Mouse (Mus musculus) E14TG2a.4 (cell line): ENCODE results near the gene Atp2c2.

Source experiments
- CTCF ChIP-seq: conservative IDR thresholded peaks from 2 replicates; pipeline ENCODE4 v1.5.1; 2014; ENCODE audit warnings: low read length
- NANOG ChIP-seq: IDR thresholded peaks from 2 replicates; pipeline ENCODE4 v1.6.1; 2014; ENCODE audit warnings: borderline replicate concordance, low read length, mixed read lengths

DNA sequence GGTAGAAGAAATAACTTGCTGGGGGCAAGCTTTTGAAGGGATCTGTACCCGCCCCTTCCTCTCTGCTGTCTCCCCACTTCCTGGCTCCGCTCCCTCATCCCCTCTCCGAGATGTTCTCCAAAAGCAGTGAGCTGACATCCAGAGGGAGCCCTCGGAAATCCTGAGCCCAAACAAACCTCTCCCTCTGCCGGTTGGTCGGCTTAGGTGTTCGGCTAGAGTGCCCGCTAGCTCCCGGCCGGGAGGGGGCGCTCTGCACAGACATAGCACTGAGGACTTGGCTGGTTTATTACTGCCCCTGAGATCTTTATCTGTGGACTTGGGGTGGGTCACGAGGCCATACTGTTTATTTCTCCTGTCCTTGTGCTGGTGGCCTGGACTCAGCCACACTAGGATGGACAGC, 30.5 kb upstream of the Atp2c2 start:
- TF ChIP-seq CTCF (peak; percentile 80), NANOG (no peak)
